Mouse (Mus musculus) CH12.LX (cell line): ENCODE results near the gene Phf11b. TPM values are rescaled to one million over a fixed set of nuclear protein-coding genes. Genes with fewer than 3 reads are reported as not detected.
"Not testable (repeated sequence)": the region's sequence is repeated elsewhere in the genome, so short reads cannot be mapped to it uniquely, and the experiment has no call there.

ENCODE experiments used
- DNase-seq: peaks from one replicate; pipeline ENCODE4 v3.0.0-alpha.2; 2013; ENCODE audit errors: extremely low read depth
- H3K27ac ChIP-seq: 2 replicates; pipeline ENCODE4 v1.5.1; 2012; ENCODE audit warnings: low read depth, mild to moderate bottlenecking, control low read depth, moderate library complexity; ENCODE audit not compliant: insufficient read depth
- H3K27me3 ChIP-seq: replicated peaks from 2 replicates; pipeline ENCODE3; 2012; ENCODE audit warnings: inconsistent platforms
- H3K36me3 ChIP-seq, 2 experiments: replicated peaks in 1 of 2; 2 replicates each; pipeline versions ENCODE3 to v1.6.1; 2012; ENCODE audit warnings: inconsistent platforms in 1 of 2, low read length in 1 of 2, mild to moderate bottlenecking in 1 of 2, mixed read lengths in 1 of 2, moderate library complexity in 1 of 2; ENCODE audit not compliant: control insufficient read depth in 1 of 2, insufficient read depth in 1 of 2
- H3K4me1 ChIP-seq, 2 experiments: 2 replicates each; pipeline ENCODE4 v1.6.1; 2012; ENCODE audit warnings: inconsistent platforms in 1 of 2, moderate library complexity in 1 of 2; ENCODE audit not compliant: insufficient read depth in 2 of 2, control insufficient read depth in 1 of 2
- H3K4me2 ChIP-seq: 2 replicates; pipeline ENCODE4 v1.6.1; 2012; ENCODE audit warnings: low read depth, mild to moderate bottlenecking, control low read depth; ENCODE audit not compliant: poor library complexity, insufficient read depth, severe bottlenecking
- H3K4me3 ChIP-seq, 3 experiments: fragments of 150-350 bp in 1 of 3; sonication (generic) in 1 of 3; replicated peaks in 1 of 3; 2 replicates each; pipeline versions ENCODE3 to v1.5.1; 2011 to 2012; ENCODE audit warnings: low read depth in 2 of 3, low read length in 2 of 3, mild to moderate bottlenecking in 2 of 3, moderate library complexity in 2 of 3, control low read depth in 1 of 3, improper control_type of control experiment in 1 of 3, inconsistent platforms in 1 of 3, mixed read lengths in 1 of 3; ENCODE audit not compliant: poor library complexity in 1 of 3
- H3K79me2 ChIP-seq: replicated peaks from 2 replicates; pipeline ENCODE4 v1.6.1; 2012; ENCODE audit warnings: mild to moderate bottlenecking, moderate library complexity; ENCODE audit not compliant: control insufficient read depth, poor library complexity, insufficient read depth, severe bottlenecking; ENCODE audit errors: extremely low read depth
- H3K9ac ChIP-seq: 2 replicates; pipeline ENCODE4 v1.6.1; 2012; ENCODE audit warnings: low read depth, mild to moderate bottlenecking, control low read depth, moderate library complexity; ENCODE audit not compliant: insufficient read depth
- H3K9me3 ChIP-seq: replicated peaks from 2 replicates; pipeline ENCODE3; 2012; ENCODE audit warnings: low read length, inconsistent platforms, mixed read lengths
- BHLHE40 ChIP-seq: IDR thresholded peaks from 2 replicates; pipeline ENCODE4 v1.6.1; 2011; ENCODE audit warnings: mild to moderate bottlenecking, low read depth, low read length, improper control_type of control experiment
- CTCF ChIP-seq, 2 experiments: IDR thresholded peaks in 1 of 2; conservative IDR thresholded peaks in 1 of 2; 2 replicates each; pipeline ENCODE4 v1.5.1; 2011 to 2012; ENCODE audit warnings: low read depth in 2 of 2, low read length in 2 of 2, improper control_type of control experiment in 1 of 2, inconsistent platforms in 1 of 2, mild to moderate bottlenecking in 1 of 2, moderate library complexity in 1 of 2
- ETS1 ChIP-seq: conservative IDR thresholded peaks from 2 replicates; pipeline ENCODE4 v1.6.1; 2012; ENCODE audit warnings: low read depth, mild to moderate bottlenecking, inconsistent platforms, low read length, improper control_type of control experiment, moderate library complexity
- GABPA ChIP-seq: IDR thresholded peaks from 2 replicates; pipeline ENCODE4 v1.6.1; 2012; ENCODE audit warnings: low read depth, low read length, improper control_type of control experiment, inconsistent platforms; ENCODE audit not compliant: insufficient replicate concordance
- IRF4 ChIP-seq: IDR thresholded peaks from 2 replicates; pipeline ENCODE4 v1.6.1; 2014; ENCODE audit warnings: low read depth, mild to moderate bottlenecking, inconsistent platforms, low read length, improper control_type of control experiment
- JUN ChIP-seq: IDR thresholded peaks from 2 replicates; pipeline ENCODE4 v1.6.1; 2011; ENCODE audit warnings: low read depth, mild to moderate bottlenecking, low read length, improper control_type of control experiment, moderate library complexity; ENCODE audit not compliant: insufficient read depth
- KAT2A ChIP-seq: IDR thresholded peaks from 2 replicates; pipeline ENCODE4 v1.6.1; 2012; ENCODE audit warnings: low read length, improper control_type of control experiment, inconsistent platforms; ENCODE audit not compliant: insufficient replicate concordance
- MAFK ChIP-seq: IDR thresholded peaks from 2 replicates; pipeline ENCODE4 v1.6.1; 2011; ENCODE audit warnings: low read length, improper control_type of control experiment; ENCODE audit not compliant: insufficient replicate concordance
- MAX ChIP-seq: IDR thresholded peaks from 2 replicates; pipeline ENCODE4 v1.6.1; 2011; ENCODE audit warnings: low read length, improper control_type of control experiment
- MEF2A ChIP-seq: IDR thresholded peaks from 2 replicates; pipeline ENCODE4 v1.6.1; 2014; ENCODE audit warnings: low read depth, mild to moderate bottlenecking, inconsistent platforms, low read length, improper control_type of control experiment, borderline replicate concordance
- MXI1 ChIP-seq: IDR thresholded peaks from 2 replicates; pipeline ENCODE4 v1.6.1; 2011; ENCODE audit warnings: mild to moderate bottlenecking, low read depth, low read length, improper control_type of control experiment
- MYC ChIP-seq: IDR thresholded peaks from 2 replicates; pipeline ENCODE4 v1.6.1; 2011; ENCODE audit warnings: low read depth, mild to moderate bottlenecking, improper control_type of control experiment, low read length
- TBP ChIP-seq: conservative IDR thresholded peaks from 2 replicates; pipeline ENCODE4 v1.6.1; 2011; ENCODE audit warnings: low read depth, low read length, improper control_type of control experiment
- TCF12 ChIP-seq: IDR thresholded peaks from 2 replicates; pipeline ENCODE4 v1.6.1; 2014; ENCODE audit warnings: low read depth, mild to moderate bottlenecking, inconsistent platforms, low read length, improper control_type of control experiment
- USF1 ChIP-seq: IDR thresholded peaks from 2 replicates; pipeline ENCODE4 v1.6.1; 2014; ENCODE audit warnings: low read depth, mild to moderate bottlenecking, inconsistent platforms, low read length, improper control_type of control experiment
- USF2 ChIP-seq: conservative IDR thresholded peaks from 2 replicates; pipeline ENCODE4 v1.6.1; 2011; ENCODE audit warnings: low read depth, low read length, improper control_type of control experiment
- ZMIZ1 ChIP-seq: IDR thresholded peaks from 2 replicates; pipeline ENCODE4 v1.6.1; 2012; ENCODE audit warnings: low read depth, mild to moderate bottlenecking, inconsistent platforms, low read length, improper control_type of control experiment
- dilution Hi-C: fragments of 300-500 bp; cut with MboI; formaldehyde crosslinking; loops from 2 replicates; pipeline ENCODE4 v1.14.3; 2020; ENCODE audit warnings: low sequenced_read_pairs; ENCODE audit not compliant: extremely low pct_unique_long_range_greater_than_20kb, extremely low pct_ligation_motif_present
- in situ Hi-C: fragments of 300-500 bp; cut with MboI; formaldehyde crosslinking; loops from 3 replicates; pipeline ENCODE4 v1.14.3; 2019; ENCODE audit warnings: low sequenced_read_pairs, low pct_ligation_motif_present, low pct_unique_long_range_greater_than_20kb, mixed read lengths
- polyA plus RNA-seq: library from polyadenylated mRNA; unstranded; fragments of >175 nt; gene quantifications from 2 replicates; pipeline ENCODE4 v1.2.1, GENCODE M21; 2012; ENCODE audit warnings: low read depth; ENCODE audit not compliant: insufficient read length
- total RNA-seq, 2 experiments: library from RNA; depleted of rRNA; stranded (reverse); fragments of 300-350 nt in 1 of 2; fragments of >200 nt in 1 of 2; gene quantifications; 2 replicates each; pipeline ENCODE4 v1.2.3; 2012 to 2014

Phf11b gene
- total and polyA plus RNA-seq, 3 experiments, result 29.8 to 93.4 (median 80.2) TPM

GRCm38 (mm10) chr14:59339541-59339940 is 1.6 kb downstream of the Phf11b start:
- H3K79me2 ChIP-seq, result peaks cover 5% of the 10 kb centered on the region
- in situ Hi-C loops, result no loop called here
- no peak overlapping the region for H3K27ac ChIP-seq
- peaks cover 20 to 47% of the 10 kb centered on the region in 2 experiments for H3K4me1 ChIP-seq
- peak overlapping the region in 1 of 3 experiments; percentile 30 for H3K4me3 ChIP-seq
- H3K4me2 ChIP-seq, result no peak overlapping the region
- H3K9ac ChIP-seq, result no peak overlapping the region
- H3K27me3 ChIP-seq, result no peaks in the 10 kb centered on the region
- H3K9me3 ChIP-seq, result no peaks in the 10 kb centered on the region
- dilution Hi-C loops, result no loop called here
- no peaks in the 10 kb centered on the region for H3K36me3 ChIP-seq
- no peak for DNase-seq
- TF ChIP-seq KAT2A, result no peak
- TF ChIP-seq CTCF (conservative IDR thresholded peaks at IDR 0.05 in 1 of 2, IDR thresholded peaks at IDR 0.05 in 1 of 2; ENCODE audit: low read depth in 2 of 2, low read length in 2 of 2), result no peak
- TF ChIP-seq TBP, result no peak
- TF ChIP-seq ZMIZ1, result no peak
- no peak for TF ChIP-seq USF2
- no peak for TF ChIP-seq MAFK
- no peak for TF ChIP-seq USF1
- TF ChIP-seq GABPA, result no peak
- no peak for TF ChIP-seq JUN
- TF ChIP-seq MEF2A, result no peak
- TF ChIP-seq, all 38 proteins: peak for 0

- Histone ChIP-seq H3K4me1 (peaks cover 11 to 39% of the 10 kb centered on the region in 2 experiments; a peak in 3 of 4 replicates), H3K4me2 (peak overlapping the region; percentile 36)
- DNase-seq, result peak; percentile 69
- TF ChIP-seq IRF4, result 0 out of 2 replicates have a peak, but pooled peaks have one; percentile 14
- peak; percentile 47; the same call in 1 of the 2 replicates for TF ChIP-seq MXI1
- TF ChIP-seq ETS1, result peak; percentile 42
- 0 out of 2 replicates have a peak, but pooled peaks have one; percentile 22 for TF ChIP-seq TCF12
- TF ChIP-seq MEF2A, result peak; percentile 38; the same call in 1 of the 2 replicates
- TF ChIP-seq MAX, result peak; percentile 77
- TF ChIP-seq BHLHE40, result 0 out of 2 replicates have a peak, but pooled peaks have one; percentile 18
- TF ChIP-seq MYC, result peak; percentile 83; the same call in 1 of the 2 replicates
- H3K9me3 ChIP-seq, H3K9ac ChIP-seq, dilution Hi-C loops, H3K27ac ChIP-seq, H3K4me3 ChIP-seq, in situ Hi-C loops, H3K27me3 ChIP-seq, H3K36me3 ChIP-seq, H3K79me2 ChIP-seq: not testable (repeated sequence)
Measured at GRCm38 (mm10) chr14:59336056-59336455, 5.1 kb downstream of the Phf11b start.
